ENCODE assay signal across 9 mouse cellular contexts in genomic region chr7:67655186-67655585, GRCm38 (mm10). TPM values are rescaled to one million over a fixed set of nuclear protein-coding genes. Genes with fewer than 3 reads are reported as not detected.
DNase-seq lines count a peak whose midpoint lies in the region; ATAC-seq lines count a peak whose summit lies in the region.
"Had no signal": no experiment of that assay in that cellular context is flagged by ENCODE, and none has a peak within 500 bp of the region (broad histone marks: within the 10 kb centered on the region; RNA-seq: fewer than 3 reads in every experiment).

No protein-coding gene starts in this region.

- DNase-seq in embryo, embryonic 10 days (ENCODE audit: low spot score), result peak; percentile 66
- no peak for DNase-seq in lung, postnatal 25 days (ENCODE audit: low spot score)
- DNase-seq: left cerebral cortex, postnatal 4 days had no signal

- 0 out of 2 replicates have a peak overlapping the region, but pooled peaks have one; percentile 19 for H3K4me2 ChIP-seq in hindbrain, embryonic 12.5 days (replicated peaks)
- H3K4me2 ChIP-seq in hindbrain, embryonic 16.5 days (ENCODE audit: low read length), result no peak overlapping the region
- no peak overlapping the region for H3K4me2 ChIP-seq in intestine, embryonic 16.5 days (ENCODE audit: low read depth, low read length)
- H3K4me2 ChIP-seq in midbrain, embryonic 15.5 days, result peak overlapping the region; percentile 15; the same call in 1 of the 2 replicates

- H3K9ac ChIP-seq in hindbrain, embryonic 12.5 days, result no peak overlapping the region
- no peak overlapping the region for H3K9ac ChIP-seq in hindbrain, embryonic 16.5 days (ENCODE audit: low read depth, low read length)
- 0 out of 2 replicates have a peak overlapping the region, but pooled peaks have one; percentile 37 for H3K9ac ChIP-seq in intestine, embryonic 16.5 days (ENCODE audit: low read depth, low read length)
- H3K9ac ChIP-seq in midbrain, embryonic 15.5 days, result no peak overlapping the region

- no peak for ATAC-seq in hindbrain, embryonic 12.5 days (ENCODE audit: low FRiP score)
- no peak for ATAC-seq in hindbrain, embryonic 16.5 days
- ATAC-seq in intestine, embryonic 16.5 days, result peak; percentile 60; the same call in 1 of the 2 replicates
- ATAC-seq in midbrain, embryonic 15.5 days (replicated peaks), result peak; percentile 69; the same call in 1 of the 2 replicates
- ATAC-seq in frontal cortex, adult (ENCODE audit: low TSS enrichment), result no peak
- no peak for ATAC-seq in CD4-positive, CD25-positive, alpha-beta regulatory T cell, adult 4 months

- H3K27me3 ChIP-seq in hindbrain, embryonic 12.5 days, result no peaks in the 10 kb centered on the region
- no peaks in the 10 kb centered on the region for H3K27me3 ChIP-seq in hindbrain, embryonic 16.5 days (replicated peaks; ENCODE audit: control insufficient read depth, insufficient read depth, low read length)
- H3K27me3 ChIP-seq in intestine, embryonic 16.5 days (replicated peaks; ENCODE audit: control insufficient read depth, insufficient read depth, low read length), result no peaks in the 10 kb centered on the region
- no peaks in the 10 kb centered on the region for H3K27me3 ChIP-seq in midbrain, embryonic 15.5 days (replicated peaks)

- 33% methylated on average over 1 of the region's 1 CpGs for WGBS in hindbrain, embryonic 12.5 days
- 23% methylated on average over 1 of the region's 1 CpGs for WGBS in hindbrain, embryonic 16.5 days
- 14% methylated on average over 1 of the region's 1 CpGs for whole genome bisulfite sequencing in intestine, embryonic 16.5 days
- WGBS in midbrain, embryonic 15.5 days, result 2% methylated on average over 1 of the region's 1 CpGs

- H3K4me1 ChIP-seq in hindbrain, embryonic 12.5 days, result peaks cover 13% of the 10 kb centered on the region
- no peaks in the 10 kb centered on the region for H3K4me1 ChIP-seq in hindbrain, embryonic 16.5 days (ENCODE audit: control insufficient read depth, insufficient read depth, low read depth, low read length)
- H3K4me1 ChIP-seq in intestine, embryonic 16.5 days (ENCODE audit: control insufficient read depth, insufficient read depth, low read length), result peaks cover 10% of the 10 kb centered on the region
- H3K4me1 ChIP-seq in midbrain, embryonic 15.5 days, result peaks cover 10% of the 10 kb centered on the region; the same call in 1 of the 2 replicates

- H3K36me3 ChIP-seq in hindbrain, embryonic 12.5 days, result no peaks in the 10 kb centered on the region
- no peaks in the 10 kb centered on the region for H3K36me3 ChIP-seq in hindbrain, embryonic 16.5 days (ENCODE audit: control insufficient read depth, insufficient read depth, low read length)
- no peaks in the 10 kb centered on the region for H3K36me3 ChIP-seq in intestine, embryonic 16.5 days (ENCODE audit: control insufficient read depth, insufficient read depth, low read length)
- no peaks in the 10 kb centered on the region for H3K36me3 ChIP-seq in midbrain, embryonic 15.5 days (replicated peaks)

- no peak overlapping the region for H3K4me3 ChIP-seq in hindbrain, embryonic 12.5 days
- H3K4me3 ChIP-seq in hindbrain, embryonic 16.5 days (ENCODE audit: low read length), result no peak overlapping the region
- no peak overlapping the region for H3K4me3 ChIP-seq in intestine, embryonic 16.5 days (ENCODE audit: low read length)
- 0 out of 2 replicates have a peak overlapping the region, but pooled peaks have one; percentile 11 for H3K4me3 ChIP-seq in midbrain, embryonic 15.5 days

- no peak overlapping the region for H3K27ac ChIP-seq in hindbrain, embryonic 12.5 days
- H3K27ac ChIP-seq in hindbrain, embryonic 16.5 days (ENCODE audit: low read depth, low read length), result no peak overlapping the region
- H3K27ac ChIP-seq in intestine, embryonic 16.5 days (ENCODE audit: low read length), result no peak overlapping the region
- peak overlapping the region; percentile 19; the same call in 1 of the 2 replicates for H3K27ac ChIP-seq in midbrain, embryonic 15.5 days

- H3K9me3 ChIP-seq in hindbrain, embryonic 12.5 days (replicated peaks), result no peaks in the 10 kb centered on the region
- no peaks in the 10 kb centered on the region for H3K9me3 ChIP-seq in hindbrain, embryonic 16.5 days (ENCODE audit: control insufficient read depth, low read length)
- no peaks in the 10 kb centered on the region for H3K9me3 ChIP-seq in intestine, embryonic 16.5 days (ENCODE audit: control insufficient read depth, low read length)
- H3K9me3 ChIP-seq in midbrain, embryonic 15.5 days, result no peaks in the 10 kb centered on the region

RNA-seq across cellular contexts. Expression of gene Ttc23, which starts 8.0 kb away (rescaled TPM):
- polyA plus RNA-seq in hindbrain, embryonic 12.5 days (2016; fragmentation: Nextera tagmentation; extraction: Ambion mirVana), result 31.6 and 33.1 TPM in 2 replicates
- 7.6 and 9.9 TPM in 2 replicates for polyA plus RNA-seq in hindbrain, embryonic 16.5 days (2015; fragmentation: Nextera tagmentation; extraction: Ambion mirVana)
- 17.1 and 18.2 TPM in 2 replicates for polyA plus RNA-seq in intestine, embryonic 16.5 days (2015; fragmentation: Nextera tagmentation; extraction: Ambion mirVana)
- polyA plus RNA-seq in midbrain, embryonic 15.5 days (2015; fragmentation: Nextera tagmentation; extraction: Ambion mirVana), result 7.5 and 7.7 TPM in 2 replicates
- 1 to 10 TPM; 1.7 to 1.8 TPM for polyA plus RNA-seq in CD4-positive, CD25-positive, alpha-beta regulatory T cell, adult 4 months (2017; shearing (Covaris generic))

RNA-seq across cellular contexts. Expression of gene Lrrc28, which starts 10.1 kb away (rescaled TPM):
- 31.3 and 33.8 TPM in 2 replicates for polyA plus RNA-seq in hindbrain, embryonic 12.5 days (2016; fragmentation: Nextera tagmentation; extraction: Ambion mirVana)
- polyA plus RNA-seq in hindbrain, embryonic 16.5 days (2015; fragmentation: Nextera tagmentation; extraction: Ambion mirVana), result 21.1 and 21.2 TPM in 2 replicates
- polyA plus RNA-seq in intestine, embryonic 16.5 days (2015; fragmentation: Nextera tagmentation; extraction: Ambion mirVana), result 10.7 and 11.4 TPM in 2 replicates
- polyA plus RNA-seq in midbrain, embryonic 15.5 days (2015; fragmentation: Nextera tagmentation; extraction: Ambion mirVana), result 26.0 and 28.5 TPM in 2 replicates
- 10 to 100 TPM; 16.8 to 23.5 TPM for polyA plus RNA-seq in CD4-positive, CD25-positive, alpha-beta regulatory T cell, adult 4 months (2017; shearing (Covaris generic))

Comparison
In these comparisons a context has a peak if more than half of its experiments do, and no peak if none do; other contexts are left out.
1. H3K4me2 ChIP-seq: peak in hindbrain, embryonic 12.5 days (single experiment) and midbrain, embryonic 15.5 days (single experiment); none in hindbrain, embryonic 16.5 days (single experiment) and intestine, embryonic 16.5 days (single experiment).
2. ATAC-seq: peak in intestine, embryonic 16.5 days (single experiment) and midbrain, embryonic 15.5 days (single experiment); none in hindbrain, embryonic 12.5 days (single experiment), hindbrain, embryonic 16.5 days (single experiment), frontal cortex, adult (single experiment) and CD4-positive, CD25-positive, alpha-beta regulatory T cell, adult 4 months (single experiment).